Mouse (Mus musculus) urinary bladder, postnatal 10 days (tissue): ENCODE data around the gene Tspan9.

Experiments
- DNase-seq: peaks from one replicate; pipeline ENCODE4 v3.0.0; 2022; ENCODE audit warnings: low spot score

Gene Tspan9

GRCm38 (mm10) chr6:128133679-128134191 lies 9.7 kb downstream of the Tspan9 start:
- no peak for DNase-seq

- DNase-seq, result no peak
Observed at GRCm38 (mm10) chr6:128132581-128132980, 10.8 kb downstream of the Tspan9 start.

- DNase-seq, result no peak
Observed at GRCm38 (mm10) chr6:128131390-128131789, 12.0 kb downstream of the Tspan9 start.

GRCm38 (mm10) chr6:128130686-128131085 lies 12.7 kb downstream of the Tspan9 start:
- DNase-seq, result no peak

- no peak for DNase-seq
Observed at GRCm38 (mm10) chr6:128129382-128129781, 14.0 kb downstream of the Tspan9 start.

- no peak for DNase-seq
Observed at GRCm38 (mm10) chr6:128127312-128127711, 16.1 kb downstream of the Tspan9 start.

GRCm38 (mm10) chr6:128126876-128127275 lies 16.5 kb downstream of the Tspan9 start:
- no peak for DNase-seq

- no peak for DNase-seq
Observed at GRCm38 (mm10) chr6:128125464-128125863, 17.9 kb downstream of the Tspan9 start.

GRCm38 (mm10) chr6:128124222-128124971 lies 19.0 kb downstream of the Tspan9 start:
- no peak for DNase-seq

- DNase-seq, result no peak
Observed at GRCm38 (mm10) chr6:128122127-128122526, 21.3 kb downstream of the Tspan9 start.

GRCm38 (mm10) chr6:128121691-128122090 lies 21.7 kb downstream of the Tspan9 start:
- DNase-seq, result no peak

GRCm38 (mm10) chr6:128120806-128121205 lies 22.6 kb downstream of the Tspan9 start:
- no peak for DNase-seq

- no peak for DNase-seq
Observed at GRCm38 (mm10) chr6:128118670-128119230, 24.6 kb downstream of the Tspan9 start.

GRCm38 (mm10) chr6:128116836-128117542 lies 26.4 kb downstream of the Tspan9 start:
- DNase-seq, result no peak

GRCm38 (mm10) chr6:128116344-128116743 lies 27.1 kb downstream of the Tspan9 start:
- DNase-seq, result no peak

- no peak for DNase-seq
Observed at GRCm38 (mm10) chr6:128115121-128115520, 28.3 kb downstream of the Tspan9 start.

- no peak for DNase-seq
Observed at GRCm38 (mm10) chr6:128112605-128113004, 30.8 kb downstream of the Tspan9 start.

- DNase-seq, result no peak
Observed at GRCm38 (mm10) chr6:128111784-128112183, 31.6 kb downstream of the Tspan9 start.

- no peak for DNase-seq
Observed at GRCm38 (mm10) chr6:128108324-128109035, 34.9 kb downstream of the Tspan9 start.

- DNase-seq, result no peak
Observed at GRCm38 (mm10) chr6:128107698-128108097, 35.7 kb downstream of the Tspan9 start.

GRCm38 (mm10) chr6:128106154-128106553 lies 37.2 kb downstream of the Tspan9 start:
- no peak for DNase-seq

- DNase-seq, result no peak
Observed at GRCm38 (mm10) chr6:128104712-128105324, 38.6 kb downstream of the Tspan9 start.
